Mouse (Mus musculus) natural killer cell, adult 2 months (primary cell): ENCODE results near the gene Hpd.
A peak's percentile ranks its signal among the peaks of the same experiment; 100 is the strongest.
"Not testable (repeated sequence)": the region's sequence is repeated elsewhere in the genome, so short reads cannot be mapped to it uniquely, and the experiment has no call there.

Source experiments
- DNase-seq, 2 experiments: peaks; one replicate each; pipeline ENCODE4 v3.0.0; 2022; ENCODE audit warnings: low spot score in 2 of 2

The Hpd gene

DNA sequence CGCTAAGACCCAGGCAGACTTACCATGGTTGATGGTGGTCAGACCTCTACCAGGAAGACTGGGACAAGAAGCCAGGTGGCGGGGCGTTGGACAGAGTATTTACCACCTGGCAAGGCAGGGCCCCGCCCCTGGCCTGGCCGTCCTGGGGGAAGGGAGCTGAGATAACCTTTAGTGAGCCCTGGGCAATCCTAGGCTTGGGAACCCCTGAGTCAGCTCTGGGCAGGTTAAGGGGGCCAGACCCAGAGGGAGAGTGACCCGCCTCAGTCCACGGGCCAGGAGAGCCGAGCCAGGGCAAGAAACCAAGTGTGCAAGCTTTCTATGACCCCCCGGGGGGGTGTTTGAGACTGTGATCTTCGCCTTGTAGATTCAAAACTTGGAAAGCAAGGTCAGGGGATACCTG lies at the start of gene Hpd:
Gene Hpd (minus strand): TSS at position 77 of the 400 bp plus-strand sequence.
- DNase-seq, result no peak

DNA sequence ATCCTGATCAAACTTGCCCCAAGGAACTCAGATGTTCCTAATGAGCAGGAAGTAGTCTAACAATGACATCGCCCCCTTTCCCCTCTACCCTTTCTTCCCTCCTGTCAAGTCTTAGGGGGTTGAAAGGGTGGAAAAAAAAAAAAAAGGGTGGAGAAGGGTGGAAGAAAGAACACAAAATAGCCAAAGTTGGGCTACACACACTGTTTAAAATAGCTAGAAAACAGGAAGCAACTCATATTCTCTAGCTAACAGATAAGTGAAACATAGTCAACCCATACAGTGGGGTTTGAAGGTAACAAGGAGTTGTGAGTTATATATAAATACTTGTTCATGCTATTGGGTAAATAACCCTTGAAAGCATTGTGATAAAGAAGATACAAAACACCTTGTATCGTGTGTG lies 49.7 kb upstream of the Hpd start:
- no peak for DNase-seq

DNA sequence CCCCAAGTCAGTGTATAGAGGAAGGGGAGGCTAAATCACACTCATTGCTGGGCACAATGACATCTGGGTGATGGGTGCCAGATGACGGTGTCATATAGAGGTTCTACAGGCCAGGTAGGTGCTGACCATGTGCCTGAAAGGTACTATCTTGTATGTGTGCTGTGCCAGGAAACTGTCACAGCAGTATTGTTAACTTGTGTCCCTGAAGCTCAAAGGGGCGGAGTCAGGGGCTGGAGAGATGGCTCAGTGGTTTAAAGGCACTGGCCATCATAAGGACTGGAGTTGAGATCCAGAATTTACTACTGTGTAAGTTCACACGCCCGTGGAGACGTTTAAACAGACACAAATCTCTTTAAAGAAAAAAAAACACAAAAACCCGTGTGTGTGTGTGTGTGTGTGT lies 46.8 kb upstream of the Hpd start:
- no peak for DNase-seq

DNA sequence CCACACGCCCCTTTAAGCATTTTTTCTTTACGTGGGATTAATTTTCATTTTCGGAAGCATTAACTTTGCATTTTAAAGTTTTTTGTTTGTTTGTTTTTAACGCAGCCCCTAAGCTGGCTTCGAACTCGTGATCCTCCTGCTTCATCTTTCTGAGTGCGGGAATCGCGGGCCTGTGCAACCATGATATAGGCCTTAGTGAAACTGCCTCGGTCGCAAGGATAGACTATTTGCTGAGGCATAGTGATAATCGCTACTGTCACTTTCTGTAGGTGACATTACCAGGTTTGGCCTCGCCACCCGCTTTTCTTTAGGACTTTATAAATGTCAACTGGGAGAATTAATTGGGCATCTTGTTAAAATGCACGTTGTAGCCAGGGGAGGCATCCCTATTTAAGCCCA lies 46.0 kb upstream of the Hpd start:
- DNase-seq, result no peak

DNA sequence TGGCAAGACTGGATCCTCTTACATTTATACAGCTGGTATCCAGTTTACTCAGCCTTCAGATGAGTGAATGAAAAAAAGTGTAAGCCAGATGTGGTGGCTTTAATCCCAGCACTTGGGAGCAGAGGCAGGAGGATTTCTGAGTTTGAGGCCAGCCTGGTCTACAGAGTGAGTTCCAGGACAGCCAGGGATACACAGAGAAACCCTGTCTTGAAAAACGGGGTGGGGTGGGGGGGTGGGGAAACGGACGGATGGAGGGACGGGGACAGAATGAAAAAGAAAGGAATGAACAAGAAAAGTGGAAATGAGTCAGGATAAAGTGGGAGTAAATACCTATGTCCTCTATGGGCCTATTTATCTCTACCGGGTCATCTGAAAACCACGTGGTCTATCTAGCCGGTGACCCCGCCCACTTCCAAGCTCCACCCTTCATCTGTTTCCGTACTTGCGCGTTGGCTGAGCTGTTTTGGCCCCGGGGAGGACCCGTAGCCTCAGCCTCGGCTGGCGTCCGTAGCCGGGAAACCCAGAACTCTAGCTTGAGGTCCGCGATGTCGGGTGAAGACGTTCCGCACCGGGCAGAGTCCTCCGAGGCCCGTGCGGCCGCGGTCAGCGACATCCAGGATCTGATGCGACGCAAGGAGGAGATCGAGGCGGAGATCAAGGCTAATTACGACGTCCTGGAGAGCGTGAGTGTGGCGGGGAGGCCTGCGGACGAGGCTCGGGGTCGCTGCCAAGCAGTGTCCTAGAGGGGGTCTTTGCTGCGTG lies 45.4 kb upstream of the Hpd start:
- peak; percentile 92 to 94 for DNase-seq

DNA sequence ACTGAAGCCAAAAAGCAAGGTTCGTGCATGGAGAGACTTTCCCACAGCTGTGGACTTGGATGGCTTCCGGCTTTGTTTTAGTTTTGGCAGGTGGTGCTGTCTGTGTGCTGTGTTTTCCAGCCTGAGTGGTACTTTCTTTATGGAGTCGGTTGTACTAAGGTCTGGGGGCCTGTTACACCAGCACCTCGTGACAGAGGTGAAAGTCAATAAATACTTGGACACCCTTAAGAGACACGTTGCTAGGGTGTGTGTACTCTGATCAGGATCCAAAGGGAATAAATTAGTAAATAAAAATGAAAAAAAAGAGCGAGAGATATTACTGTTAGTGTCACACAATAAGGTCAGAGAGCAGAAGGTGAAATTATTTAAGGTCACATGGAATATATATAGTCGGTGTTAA lies 44.3 kb upstream of the Hpd start:
- no peak for DNase-seq

DNA sequence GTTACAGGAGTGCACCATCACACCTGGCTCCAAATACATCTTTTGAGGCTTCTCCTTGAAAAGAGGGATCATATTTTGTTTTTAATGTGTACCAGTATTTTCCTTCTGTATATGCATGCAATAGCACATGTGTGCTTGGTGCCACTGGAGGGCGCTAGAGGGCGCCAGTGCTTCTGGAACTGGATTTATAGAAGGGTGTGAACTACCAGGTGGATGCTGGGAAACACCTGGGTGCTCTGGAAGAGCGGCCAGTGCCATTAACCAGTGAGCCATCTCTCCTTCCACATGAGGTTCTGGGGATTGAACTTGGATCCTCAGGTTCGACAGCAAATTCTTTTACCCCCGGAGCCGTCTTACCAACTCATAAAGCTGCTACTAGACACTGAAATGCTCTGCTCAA lies 41.3 kb upstream of the Hpd start:
- DNase-seq, result not testable (repeated sequence)

DNA sequence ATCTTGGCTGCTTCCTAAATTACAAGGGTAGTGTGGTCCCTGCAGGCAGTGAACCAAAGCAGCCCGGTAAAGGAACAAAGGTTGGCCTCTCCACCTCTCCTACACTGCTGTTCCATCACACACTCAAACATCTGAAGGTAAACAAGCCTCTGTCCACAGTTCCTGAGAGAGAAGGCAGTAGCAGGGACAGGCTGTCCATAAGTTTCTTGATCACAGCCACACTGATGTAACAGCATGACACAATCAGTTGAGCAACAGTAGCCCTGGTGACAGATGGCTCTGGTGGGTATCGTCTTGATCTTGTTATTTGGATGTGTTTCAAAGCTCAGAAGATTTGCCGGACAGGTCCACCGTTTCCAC lies 40.5 kb upstream of the Hpd start:
- no peak for DNase-seq

DNA sequence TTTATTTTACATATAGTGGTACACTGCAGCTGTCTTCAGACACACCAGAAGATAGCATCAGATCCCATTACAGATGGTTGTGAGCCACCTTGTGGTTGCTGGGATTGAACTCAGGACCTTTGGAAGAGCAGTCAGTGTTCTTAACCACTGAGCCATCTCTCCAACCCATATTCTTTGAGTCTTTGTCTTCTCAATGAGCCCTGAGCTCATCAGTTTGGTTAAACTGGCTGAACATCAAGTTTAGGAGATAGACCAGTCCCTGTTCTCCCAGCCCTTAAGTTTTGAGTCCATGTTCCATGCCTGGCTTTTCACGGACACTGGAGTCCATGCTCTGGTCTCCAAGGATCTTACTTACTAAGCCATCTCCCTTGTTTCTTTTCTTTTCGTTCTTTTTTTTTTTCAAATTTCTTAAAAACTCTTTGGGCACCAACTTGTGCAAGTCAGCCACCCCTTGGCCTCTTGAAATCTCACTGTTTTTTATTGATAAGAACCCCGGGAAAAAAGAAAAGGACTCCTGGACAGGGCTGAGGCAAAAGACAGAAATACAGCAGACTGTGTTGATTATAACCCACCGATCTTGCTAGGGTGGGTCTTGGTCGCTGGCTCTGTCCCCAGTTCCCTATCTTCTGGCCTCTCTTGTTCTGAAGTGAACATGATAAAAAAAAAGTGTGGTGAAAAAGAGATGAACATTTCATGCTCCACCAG lies 40.0 kb upstream of the Hpd start:
- not testable (repeated sequence) for DNase-seq

DNA sequence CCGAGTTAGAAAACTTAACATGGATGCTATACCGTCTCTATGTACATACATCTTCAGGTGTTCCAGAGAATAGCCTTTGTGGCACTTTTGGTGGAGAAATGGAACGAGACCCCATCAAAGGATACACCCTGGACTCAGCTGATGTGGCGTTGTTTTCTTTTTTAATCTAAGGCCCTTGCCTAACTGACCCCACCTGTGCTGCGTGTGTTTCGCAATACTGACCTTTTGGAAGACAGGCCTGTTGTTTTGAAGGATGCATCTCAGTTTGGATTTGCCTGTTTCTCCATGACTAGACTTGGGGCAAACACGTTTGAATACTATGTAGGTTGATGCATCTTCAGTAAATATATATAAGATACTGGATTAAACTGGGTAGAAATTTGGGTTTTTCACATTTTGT lies 21.1 kb upstream of the Hpd start:
- not testable (repeated sequence) for DNase-seq

DNA sequence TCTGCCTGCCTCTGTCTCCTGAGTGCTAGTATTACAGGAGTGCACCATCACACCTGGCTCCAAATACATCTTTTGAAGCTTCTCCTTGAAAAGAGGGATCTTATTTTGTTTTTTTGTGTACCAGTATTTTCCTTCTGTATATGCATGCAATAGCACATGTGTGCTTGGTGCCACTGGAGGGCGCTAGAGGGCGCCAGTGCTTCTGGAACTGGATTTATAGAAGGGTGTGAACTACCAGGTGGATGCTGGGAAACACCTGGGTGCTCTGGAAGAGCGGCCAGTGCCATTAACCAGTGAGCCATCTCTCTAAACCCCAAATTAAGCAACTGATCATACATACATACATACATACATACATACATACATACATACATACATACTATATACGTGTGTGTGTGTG lies 20.2 kb upstream of the Hpd start:
- DNase-seq, result not testable (repeated sequence)

DNA sequence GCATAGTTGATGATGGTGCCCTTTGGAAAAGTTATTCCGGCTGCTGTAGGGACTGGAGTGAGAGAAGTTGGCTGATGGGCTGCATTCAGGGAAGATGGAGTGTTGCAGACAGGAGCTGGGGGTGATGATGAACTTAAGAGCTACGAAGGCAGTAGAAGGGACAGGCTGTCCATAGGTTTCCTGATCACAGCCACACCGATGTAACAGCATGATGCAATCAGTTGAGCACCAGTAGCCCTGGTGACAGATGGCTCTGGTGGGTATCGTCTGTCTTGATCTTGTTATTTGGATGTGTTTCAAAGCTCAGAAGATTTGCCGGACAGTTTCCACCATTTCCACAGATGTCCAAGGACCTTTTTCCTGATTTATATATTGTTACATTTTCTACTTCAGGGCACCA lies 19.5 kb upstream of the Hpd start:
- no peak for DNase-seq

DNA sequence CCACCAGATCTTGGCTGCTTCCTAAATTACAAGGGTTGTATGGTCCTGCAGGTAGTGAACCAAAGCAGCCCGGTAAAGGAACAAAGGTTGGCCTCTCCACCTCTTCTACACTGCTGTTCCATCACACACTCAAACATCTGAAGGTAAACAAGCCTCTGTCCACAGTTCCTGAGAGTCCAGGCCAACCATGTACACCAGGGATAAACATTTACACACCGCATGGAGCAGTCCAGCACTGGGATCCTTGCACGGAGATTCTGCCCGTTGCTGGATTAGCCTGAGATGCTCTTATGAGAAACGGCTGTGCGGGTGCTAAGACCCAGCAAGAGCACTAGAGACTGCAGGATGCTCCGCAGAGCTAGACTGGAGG lies 19.0 kb upstream of the Hpd start:
- no peak for DNase-seq

DNA sequence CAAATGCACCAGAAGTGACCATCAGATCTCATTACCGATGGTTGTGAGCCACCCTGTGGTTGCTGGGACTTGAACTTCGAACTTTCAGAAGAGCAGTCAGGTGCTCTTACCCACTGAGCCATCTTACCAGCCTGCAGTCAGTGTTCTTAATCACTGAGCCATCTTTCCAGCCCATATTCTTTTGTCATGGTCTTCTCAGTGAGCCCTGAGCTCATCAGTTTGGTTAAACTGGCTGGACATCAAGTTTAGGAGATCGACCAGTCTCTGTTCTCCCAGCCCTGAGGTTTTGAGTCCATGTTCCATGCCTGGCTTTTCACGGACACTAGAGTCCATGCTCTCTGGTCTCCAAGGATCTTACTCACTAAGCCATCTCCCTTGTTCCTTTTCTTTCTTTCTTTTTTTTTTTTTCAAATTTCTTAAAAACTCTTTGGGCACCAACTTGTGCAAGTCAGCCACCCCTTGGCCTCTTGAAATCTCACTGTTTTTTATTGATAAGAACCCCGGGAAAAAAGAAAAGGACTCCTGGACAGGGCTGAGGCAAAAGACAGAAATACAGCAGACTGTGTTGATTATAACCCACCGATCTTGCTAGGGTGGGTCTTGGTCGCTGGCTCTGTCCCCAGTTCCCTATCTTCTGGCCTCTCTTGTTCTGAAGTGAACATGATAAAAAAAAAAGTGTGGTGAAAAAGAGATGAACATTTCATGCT lies 18.4 kb upstream of the Hpd start:
- DNase-seq, result not testable (repeated sequence)

DNA sequence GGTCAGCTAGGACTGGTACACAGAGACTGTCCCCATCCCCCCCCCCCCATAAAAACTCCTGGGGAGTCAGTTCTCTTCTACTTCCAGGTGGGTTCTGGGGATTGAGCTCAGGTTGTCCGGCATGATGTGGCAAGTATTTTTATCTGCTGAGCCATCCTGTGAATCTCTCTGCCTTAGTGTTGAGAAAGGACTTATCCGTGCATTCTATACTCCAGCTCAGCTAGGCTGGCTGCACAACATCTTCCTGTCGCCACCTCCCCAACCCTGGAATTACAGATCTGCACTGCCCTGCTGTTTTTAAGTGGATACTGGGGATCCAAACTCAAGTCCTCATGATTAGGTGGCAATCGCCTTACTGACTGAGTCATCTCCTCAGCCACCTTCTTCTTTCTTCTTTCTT lies 16.0 kb upstream of the Hpd start:
- DNase-seq, result no peak

DNA sequence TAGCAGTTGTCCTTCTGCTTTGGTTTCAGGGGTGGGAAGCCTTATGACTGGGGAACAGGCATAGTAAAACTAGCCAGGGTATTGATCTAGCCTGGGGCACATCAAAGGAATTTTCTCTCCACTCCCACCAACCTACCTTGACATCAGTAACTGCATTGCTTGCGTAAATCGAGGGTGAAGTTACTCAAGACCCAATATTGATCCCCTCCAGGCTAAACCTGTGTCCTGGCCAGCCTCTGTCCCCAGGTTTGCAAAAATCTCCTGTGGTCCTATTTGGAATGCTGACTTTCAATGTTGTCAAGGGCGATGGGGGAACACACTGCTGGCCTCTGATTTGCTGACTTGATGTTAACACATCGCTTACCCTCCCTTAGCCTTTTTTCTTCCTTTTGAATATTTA lies 14.2 kb upstream of the Hpd start:
- no peak for DNase-seq

DNA sequence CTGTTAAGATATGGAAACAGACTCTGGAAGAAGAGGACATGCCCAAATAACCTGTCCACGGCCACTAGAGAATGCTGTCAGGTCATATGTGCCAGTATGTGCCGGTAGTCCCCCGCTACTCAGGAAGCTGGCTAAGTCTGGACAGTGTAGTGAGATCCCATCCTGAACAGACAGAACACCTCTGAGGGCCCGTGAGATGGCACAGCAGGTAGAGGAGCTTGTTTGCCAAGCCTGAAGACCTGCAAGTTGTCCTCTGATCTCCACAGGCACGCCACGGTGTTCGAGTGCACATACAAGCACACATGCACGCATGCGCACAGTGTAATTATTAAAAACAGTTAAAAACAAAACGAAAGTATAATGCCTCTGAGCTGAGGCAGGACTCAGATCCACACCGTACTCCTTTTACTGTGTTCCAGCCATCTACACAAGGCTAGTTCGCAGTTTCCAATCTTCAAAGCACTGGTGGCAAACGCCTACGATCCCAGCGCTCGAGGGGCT lies 13.0 kb upstream of the Hpd start:
- no peak for DNase-seq

DNA sequence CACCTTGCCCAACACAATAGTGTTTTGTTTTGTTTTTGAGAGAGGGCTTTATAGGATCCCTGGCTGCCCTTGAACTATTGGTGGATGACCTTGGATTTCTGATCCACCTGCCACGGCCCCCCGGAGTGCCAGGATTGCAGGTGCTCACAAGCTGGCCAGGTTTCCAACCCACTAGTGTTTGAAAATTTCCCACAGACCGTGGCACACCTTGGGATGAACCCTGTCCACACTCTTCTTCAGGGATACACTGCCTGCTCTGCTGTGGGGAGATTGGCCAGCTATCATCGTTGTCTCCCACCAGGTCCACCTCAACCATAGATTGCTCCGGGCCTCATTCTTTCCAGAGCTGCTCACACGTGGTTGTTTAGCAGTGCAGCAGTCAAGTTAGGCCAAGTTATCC lies 12.3 kb upstream of the Hpd start:
- DNase-seq, result no peak

DNA sequence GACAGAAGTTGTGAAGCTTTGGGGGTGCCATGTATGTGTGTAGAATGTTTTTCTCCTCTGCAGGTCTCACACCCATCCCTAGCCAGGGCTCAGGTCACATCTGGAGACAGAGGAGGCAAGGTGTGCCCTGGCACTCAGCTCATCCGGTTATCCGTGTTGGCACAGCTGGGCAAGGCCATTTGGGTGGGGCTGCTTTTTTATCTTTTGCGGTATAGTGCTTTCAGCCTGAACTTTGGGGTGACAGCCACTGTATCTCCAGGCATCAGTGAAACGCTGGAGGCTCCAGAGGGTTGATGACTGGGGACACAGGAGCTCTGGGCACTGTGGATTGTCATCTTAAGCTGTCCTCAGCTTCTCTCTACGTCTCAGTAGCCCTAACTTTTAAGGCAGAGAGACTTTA lies 10.9 kb upstream of the Hpd start:
- no peak for DNase-seq

DNA sequence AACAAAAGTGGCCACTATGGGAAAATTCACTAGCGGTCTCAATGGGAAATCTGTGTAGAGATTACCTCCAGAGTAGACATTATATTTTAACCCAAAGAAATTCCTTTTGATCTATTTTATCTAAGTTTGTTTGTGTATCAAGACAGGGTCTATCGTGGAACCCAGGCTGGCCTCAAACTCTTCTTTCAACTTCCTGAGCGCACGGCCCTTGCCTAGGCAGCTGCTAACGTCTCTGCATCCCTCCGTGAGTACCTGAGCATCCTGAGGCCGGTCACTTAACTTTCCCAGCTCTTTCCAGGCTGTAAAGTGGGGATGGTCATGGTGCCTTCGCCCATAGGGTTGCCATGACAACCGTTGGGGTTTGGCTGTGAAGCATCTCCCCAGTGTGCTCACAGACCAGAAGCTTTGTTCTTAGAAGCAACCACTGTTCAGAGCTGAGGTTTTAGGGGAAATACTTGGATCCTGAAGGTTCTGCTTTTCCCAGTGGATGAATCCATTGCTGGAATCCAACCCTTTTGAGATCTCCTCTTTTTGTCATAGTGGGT lies 10.2 kb upstream of the Hpd start:
- DNase-seq, result no peak

DNA sequence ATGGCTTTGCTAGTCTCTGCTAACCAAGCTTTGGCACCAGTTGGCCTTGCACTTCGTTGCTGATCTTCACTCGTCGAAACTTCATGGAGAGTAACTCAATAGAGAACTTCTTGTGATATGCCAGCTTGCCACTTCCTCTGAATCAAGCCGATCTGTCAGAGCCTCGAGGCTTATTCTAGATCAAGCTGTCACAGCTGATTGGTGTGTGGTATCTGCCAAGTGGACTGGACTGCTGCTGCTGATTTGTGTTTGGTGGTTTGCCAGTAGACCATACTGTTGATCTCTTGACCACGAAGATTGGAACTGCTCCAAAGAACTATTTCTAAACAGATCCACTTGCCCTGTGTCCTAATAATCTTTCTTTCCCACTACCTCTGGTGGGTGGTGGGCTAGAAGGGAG lies 8.9 kb upstream of the Hpd start:
- DNase-seq, result no peak

DNA sequence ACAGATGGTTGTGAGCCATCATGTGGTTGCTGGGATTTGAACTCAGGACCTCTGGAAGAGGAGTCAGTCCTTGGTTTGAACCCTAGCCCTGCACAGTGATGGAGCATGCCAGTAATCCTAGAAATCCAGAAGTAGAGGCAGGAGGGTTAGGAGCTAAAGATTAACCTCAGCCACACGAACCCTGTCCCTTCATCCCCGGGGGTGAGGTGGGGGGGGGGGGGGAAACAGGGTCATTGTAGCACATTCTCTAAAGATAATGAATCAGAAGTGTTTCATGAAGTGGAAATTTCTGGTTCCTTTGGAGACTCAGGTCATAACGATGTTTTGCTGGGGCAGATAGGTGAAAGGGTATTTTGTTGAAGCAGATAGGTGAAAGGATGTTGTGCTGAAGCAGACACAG lies 8.4 kb upstream of the Hpd start:
- DNase-seq, result no peak

DNA sequence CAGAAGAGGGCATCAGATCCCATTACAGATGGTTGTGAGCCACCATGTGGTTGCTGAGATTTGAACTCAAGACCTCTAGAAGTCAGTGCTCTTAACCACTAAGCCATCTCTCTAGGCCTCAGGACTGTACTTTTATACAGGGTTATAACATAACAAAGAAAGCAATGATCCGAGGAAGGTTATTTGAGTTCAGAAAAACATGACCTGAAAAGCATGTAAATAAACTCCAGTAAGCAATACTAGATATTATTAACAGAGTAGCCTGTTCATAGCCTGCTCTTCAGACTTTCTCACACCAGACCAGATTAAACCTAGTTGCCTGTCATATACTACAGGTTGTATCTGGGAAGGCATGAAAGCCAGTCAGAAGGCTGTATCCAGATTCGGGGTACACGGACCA lies 4.8 kb upstream of the Hpd start:
- no peak for DNase-seq
